Mouse (Mus musculus) layer of hippocampus, adult 6 months (tissue): ENCODE data around the gene Ifna16. TPM values are rescaled to one million over a fixed set of nuclear protein-coding genes. Genes with fewer than 3 reads are reported as not detected.

Experiments
- long read RNA-seq, 2 experiments: library from polyadenylated mRNA; unstranded; transcript quantifications; one replicate each; pipeline ENCODE4 v2.0.0; 2019 to 2020
- polyA plus RNA-seq: library from polyadenylated mRNA; unstranded; fragments of <200 nt; fragmentation: Nextera tagmentation; gene quantifications from 2 replicates; pipeline ENCODE4 v1.2.3, GENCODE M21; 2021

The Ifna16 gene
- polyA plus RNA-seq: not detected in 2 replicates
- long read RNA-seq, experiment 1: 0 reads
- long read RNA-seq, experiment 2: 0 reads

GRCm38 (mm10) chr4:88676824-88677223 lies at the start of gene Ifna16:
Ifna16 (minus strand) TSS chr4:88676924.

DNA sequence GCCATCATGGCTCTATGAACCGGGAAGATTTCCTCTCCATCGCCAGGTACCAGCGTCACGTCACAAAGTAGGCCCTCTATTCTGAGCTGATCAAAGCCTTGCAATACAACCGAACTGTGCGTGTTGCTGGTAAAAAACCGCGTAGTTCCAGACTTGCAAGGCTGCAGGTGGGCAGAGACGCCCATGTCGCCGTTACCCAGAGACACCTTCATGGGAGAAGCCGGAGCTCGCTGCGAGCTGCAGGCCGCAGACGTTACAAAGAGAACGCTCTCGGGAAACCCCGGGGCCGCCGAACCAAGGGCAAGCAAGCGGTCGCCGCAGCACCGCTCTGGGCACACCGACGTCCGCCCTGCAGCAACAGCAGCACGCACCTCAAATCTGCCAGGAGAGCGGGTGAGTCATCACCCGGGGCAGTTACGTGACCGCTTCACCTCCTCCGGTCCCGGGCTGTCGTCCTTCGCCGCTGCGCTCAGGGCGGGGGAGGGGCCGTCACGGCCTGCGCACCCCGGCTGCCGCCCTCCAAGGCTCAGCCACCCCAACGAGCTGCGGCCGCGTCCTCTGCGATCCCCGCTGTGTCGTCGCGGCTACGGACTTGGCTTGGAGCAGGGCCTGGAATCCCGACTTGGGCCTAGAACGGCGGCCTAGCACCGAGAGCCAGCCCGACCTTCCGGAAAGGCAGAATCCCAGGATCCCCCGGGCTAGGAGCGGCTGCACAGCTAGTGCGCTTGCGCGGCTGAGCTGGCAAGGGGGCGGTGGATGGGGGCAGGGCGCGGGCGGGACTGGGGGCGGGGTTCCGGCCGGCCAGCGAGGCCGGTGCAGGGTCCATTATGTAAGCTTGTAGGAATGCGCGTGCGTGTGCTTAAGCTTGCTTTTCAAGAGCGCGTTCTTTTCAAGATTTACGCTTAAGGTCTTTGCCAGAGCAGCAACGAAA lies 45.3 kb upstream of the Ifna16 start, which contains the start of the genes Gm26566 and Klhl9:
Gene Gm26566, plus strand, starts transcription at position 15 of the 931 bp plus-strand sequence.
Gene Klhl9, minus strand, starts transcription at position 675 of the 931 bp plus-strand sequence.

DNA sequence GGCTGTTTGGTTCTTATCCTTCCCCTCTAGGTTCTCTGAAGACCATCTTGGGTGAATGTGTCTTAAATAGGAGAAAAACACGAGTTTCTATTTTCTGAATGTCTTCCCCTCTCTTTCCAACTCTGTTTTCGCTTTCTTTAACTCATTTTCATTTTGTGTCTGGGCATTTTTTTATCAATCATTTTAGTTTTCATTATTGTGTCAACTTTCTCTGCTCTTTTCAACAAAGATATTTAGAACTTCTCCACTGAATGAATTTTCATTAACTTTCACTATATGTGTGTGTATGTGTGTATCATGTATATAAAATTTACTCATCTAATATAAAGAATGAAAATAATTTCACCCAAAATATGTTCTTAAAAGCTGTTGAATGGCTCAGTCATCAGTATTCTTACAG lies 14.5 kb upstream of the Ifna16 start, which contains the start of gene Ifnab:
Gene Ifnab, minus strand, starts transcription at position 101 of the 400 bp plus-strand sequence.

GRCm38 (mm10) chr4:88683812-88684211 lies 7.1 kb upstream of the Ifna16 start, which contains the start of gene Ifna2:
Ifna2 (minus strand) TSS chr4:88683912.

DNA sequence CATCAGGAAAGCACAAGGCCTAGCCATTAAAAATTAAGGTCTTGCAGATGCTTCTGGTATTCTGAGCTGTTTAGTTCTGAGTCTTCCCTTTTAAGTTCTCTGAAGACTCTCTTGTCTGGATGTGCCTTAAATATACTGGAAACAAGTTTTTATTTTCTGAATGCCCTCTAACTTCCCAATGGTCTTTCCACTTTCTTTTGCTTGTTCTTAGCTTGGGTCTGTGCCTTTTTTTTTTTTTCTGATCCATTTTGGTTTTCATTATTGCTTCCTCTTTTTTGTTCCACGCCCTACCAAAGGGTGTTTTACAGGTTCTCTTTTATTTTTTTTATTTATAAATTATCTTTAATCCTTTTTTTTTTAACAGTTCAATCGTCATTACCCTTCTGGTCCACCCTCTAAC lies 32.4 kb downstream of the Ifna16 start, which contains the start of gene Ifna13:
Gene Ifna13, minus strand, starts transcription at position 101 of the 400 bp plus-strand sequence.

GRCm38 (mm10) chr4:88634311-88634710 lies 42.4 kb downstream of the Ifna16 start, which contains the start of gene C87499:
C87499 (minus strand) TSS chr4:88634411.

Other genes starting within 250 kb of the Ifna16 start
- 1.9 and 2.1 TPM in 2 replicates for gene Hacd4, start 238.0 kb downstream of the Ifna16 start, polyA plus RNA-seq
- not detected in 2 replicates for gene Ifnb1, start 154.2 kb downstream of the Ifna16 start, polyA plus RNA-seq
- not detected in 2 replicates for gene Ifna15, start 118.7 kb downstream of the Ifna16 start, polyA plus RNA-seq
- gene Ifna14, start 105.1 kb downstream of the Ifna16 start, polyA plus RNA-seq: not detected in 2 replicates
- gene Ifna9, start 84.5 kb downstream of the Ifna16 start, polyA plus RNA-seq: not detected in 2 replicates
- not detected in 2 replicates for gene Ifna12, start 73.5 kb downstream of the Ifna16 start, polyA plus RNA-seq
- not detected in 2 replicates for gene C87499, start 42.5 kb downstream of the Ifna16 start, polyA plus RNA-seq
- gene Ifna13, start 32.5 kb downstream of the Ifna16 start, polyA plus RNA-seq: not detected in 2 replicates
- gene Ifna2, start 7.0 kb upstream of the Ifna16 start, polyA plus RNA-seq: not detected in 2 replicates
- gene Ifnab, start 14.4 kb upstream of the Ifna16 start, polyA plus RNA-seq: not detected in 2 replicates
- 1.8 and 2.6 TPM in 2 replicates for gene Gm26566, start 44.9 kb upstream of the Ifna16 start, polyA plus RNA-seq
- 60.6 and 82.7 TPM in 2 replicates for gene Klhl9, start 45.5 kb upstream of the Ifna16 start, polyA plus RNA-seq
- gene Gm13271, start 77.9 kb upstream of the Ifna16 start, polyA plus RNA-seq: not detected in 2 replicates
- not detected in 2 replicates for gene Gm13283, start 83.2 kb upstream of the Ifna16 start, polyA plus RNA-seq
- gene Gm13290, start 96.9 kb upstream of the Ifna16 start, polyA plus RNA-seq: not detected in 2 replicates
- not detected in 2 replicates for gene Gm13289, start 100.0 kb upstream of the Ifna16 start, polyA plus RNA-seq
- gene Gm13272, start 102.9 kb upstream of the Ifna16 start, polyA plus RNA-seq: not detected in 2 replicates
- gene Ifnz, start 105.2 kb upstream of the Ifna16 start, polyA plus RNA-seq: not detected in 2 replicates
- gene Gm13276, start 108.8 kb upstream of the Ifna16 start, polyA plus RNA-seq: not detected in 2 replicates
- not detected in 2 replicates for gene Gm13277, start 111.7 kb upstream of the Ifna16 start, polyA plus RNA-seq
- gene Gm13278, start 114.6 kb upstream of the Ifna16 start, polyA plus RNA-seq: not detected in 2 replicates
- gene Gm13275, start 117.6 kb upstream of the Ifna16 start, polyA plus RNA-seq: not detected in 2 replicates
- not detected in 2 replicates for gene Gm13279, start 120.5 kb upstream of the Ifna16 start, polyA plus RNA-seq
- not detected in 2 replicates for gene Gm13285, start 122.7 kb upstream of the Ifna16 start, polyA plus RNA-seq
- not detected in 2 replicates for gene Gm13287, start 126.3 kb upstream of the Ifna16 start, polyA plus RNA-seq
- not detected in 2 replicates for gene Gm13288, start 128.6 kb upstream of the Ifna16 start, polyA plus RNA-seq
- not detected in 2 replicates for gene Ifna7, start 139.3 kb upstream of the Ifna16 start, polyA plus RNA-seq
- gene Ifna11, start 143.0 kb upstream of the Ifna16 start, polyA plus RNA-seq: not detected in 2 replicates
- gene Ifna6, start 150.5 kb upstream of the Ifna16 start, polyA plus RNA-seq: not detected in 2 replicates
- not detected in 2 replicates for gene Ifna5, start 158.6 kb upstream of the Ifna16 start, polyA plus RNA-seq
- not detected in 2 replicates for gene Ifna4, start 164.9 kb upstream of the Ifna16 start, polyA plus RNA-seq
- gene Ifna1, start 173.2 kb upstream of the Ifna16 start, polyA plus RNA-seq: not detected in 2 replicates
- not detected in 2 replicates for gene Ifne, start 203.3 kb upstream of the Ifna16 start, polyA plus RNA-seq